Mouse (Mus musculus) megakaryocyte, embryonic 14.5 days (primary cell): Measurements from ENCODE around the gene Prr19.

Experiments
- FLI1 ChIP-seq: IDR thresholded peaks from 2 replicates; pipeline ENCODE4 v1.6.1; 2012; ENCODE audit warnings: low read length, inconsistent platforms, mixed read lengths
- GATA1 ChIP-seq: IDR thresholded peaks from 3 replicates; pipeline ENCODE4 v1.6.1; 2012; ENCODE audit warnings: mixed read lengths, low read length, inconsistent platforms, borderline replicate concordance

GRCm38 (mm10) chr7:25334472-25334871, 33.3 kb downstream of the Prr19 start:
- TF ChIP-seq GATA1 = no peak
- TF ChIP-seq FLI1 = no peak
